ENCODE assay signal across 16 mouse cellular contexts in genomic region chr11:7019006-7019525, GRCm38 (mm10).
DNase-seq lines count a peak whose midpoint lies in the region.
"Had no signal": no experiment of that assay in that cellular context is flagged by ENCODE, and none has a peak within 500 bp of the region (broad histone marks: within the 10 kb centered on the region; RNA-seq: fewer than 3 reads in every experiment).

No protein-coding gene starts in this region.

- DNase-seq in right cerebral cortex, adult 18-20 months, result peak; percentile 46
- no peak for DNase-seq in right cerebral cortex, postnatal 4 days
- peak; percentile 54 for DNase-seq in Muller cell, postnatal 12 days (ENCODE audit: inconsistent ontology term)
- DNase-seq in brain, adult 2 months (ENCODE audit: low read depth, low spot score), result peak; percentile 65
- no peak for DNase-seq in thymus, postnatal 36 days
- no peak for DNase-seq in natural killer cell, adult 2 months (ENCODE audit: low spot score in 2 of 2)
- DNase-seq: adrenal gland, adult 2 months; adrenal gland, postnatal 36 days; cerebellum, adult 2 months; cerebellum, postnatal 14 days; heart, postnatal 14 days; kidney, adult 11 months; kidney, postnatal 4 days; layer of hippocampus, adult 9-11 months; thymus, adult 18-20 months; thymus, postnatal 4 days had no signal

Comparison
In these comparisons a context has a peak if more than half of its experiments do, and no peak if none do; other contexts are left out.
1. DNase-seq: peak in right cerebral cortex, adult 18-20 months (single experiment), Muller cell, postnatal 12 days (single experiment) and brain, adult 2 months (single experiment); none in right cerebral cortex, postnatal 4 days (single experiment), thymus, postnatal 36 days (0 of 2) and natural killer cell, adult 2 months (0 of 2).